Mouse (Mus musculus) CD4-positive, CD25-positive, alpha-beta regulatory T cell, adult 2 months (primary cell): ENCODE data around the gene Gm10999.
"Not testable (repeated sequence)": the region's sequence is repeated elsewhere in the genome, so short reads cannot be mapped to it uniquely, and the experiment has no call there.

ENCODE experiments used
- DNase-seq: peaks from one replicate; pipeline ENCODE4 v3.0.0-alpha.2; 2012; ENCODE audit warnings: low read depth, low spot score

Gm10999 gene

GRCm38 (mm10) chr8:129131561-129131960 is at the start of gene Gm10999:
TSS of gene Gm10999 (minus strand) at chr8:129131661.
- DNase-seq = no peak

- DNase-seq = no peak
Observed at GRCm38 (mm10) chr8:129133475-129133874, 2.0 kb upstream of the Gm10999 start.

GRCm38 (mm10) chr8:129115761-129116160 is 15.7 kb downstream of the Gm10999 start:
- not testable (repeated sequence) for DNase-seq
